Mouse (Mus musculus): Measurements from ENCODE around the gene Gm49354. TPM values are rescaled to one million over a fixed set of nuclear protein-coding genes. Genes with fewer than 3 reads are reported as not detected.

The Gm49354 gene
- total RNA-seq, 1 experiment, result not detected

DNA sequence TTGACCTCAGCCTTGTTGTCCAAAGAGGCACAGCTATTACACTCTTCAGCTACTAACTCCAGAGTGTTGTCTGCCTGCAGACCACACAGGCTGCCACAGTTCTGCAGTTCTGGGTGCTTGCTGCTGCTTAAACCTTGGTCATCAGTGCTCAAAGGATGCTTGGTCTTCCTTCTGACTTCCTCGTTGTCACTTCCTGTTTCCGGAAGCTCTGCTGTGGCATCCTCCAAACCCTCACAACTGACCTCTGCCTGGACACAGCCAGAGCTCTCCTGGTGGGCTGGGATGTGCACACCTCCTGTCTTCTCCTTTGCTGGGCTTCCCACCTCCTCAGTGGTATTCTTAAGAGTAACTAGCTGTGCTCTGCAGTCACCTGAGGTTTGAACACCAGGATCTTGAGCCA, 18.0 kb upstream of the Gm49354 start:
- Histone ChIP-seq H3K4me3 (ENCODE audit: insufficient read depth in 1 of 2, low read depth in 1 of 2, low read length in 2 of 2, poor library complexity in 1 of 2, severe bottlenecking in 1 of 2) (no peak overlapping the region), H3K27ac (ENCODE audit: insufficient read depth, low read depth, low read length, poor library complexity, severe bottlenecking) (no peak overlapping the region), H3K9me3 (ENCODE audit: control insufficient read depth, insufficient read depth, low read depth, low read length) (no peaks in the 10 kb centered on the region), H3K9ac (ENCODE audit: insufficient read depth, low read depth, low read length, poor library complexity, severe bottlenecking) (no peak overlapping the region), H3K36me3 (ENCODE audit: control insufficient read depth, insufficient read depth, low read length, poor library complexity, severe bottlenecking) (peaks cover 50% of the 10 kb centered on the region), H3K4me1 (ENCODE audit: control insufficient read depth in 2 of 2, insufficient read depth in 2 of 2, low read length in 2 of 2, poor library complexity in 1 of 2) (peaks cover 2 to 4% of the 10 kb centered on the region in 2 experiments; a peak in 3 of 4 replicates)
- in situ Hi-C loops (cut with MboI; ENCODE audit: low sequenced_read_pairs in 2 of 2, unreplicated experiment in 2 of 2), result no loop called here
- TF ChIP-seq CHD2 (IDR thresholded peaks at IDR 0.05; ENCODE audit: low read depth, low read length), result no peak
- no peak for TF ChIP-seq HCFC1 (IDR thresholded peaks at IDR 0.05; ENCODE audit: borderline replicate concordance, insufficient read depth, low read length)
- no peak for TF ChIP-seq ZC3H11A (IDR thresholded peaks at IDR 0.05; ENCODE audit: borderline replicate concordance, low read depth, low read length)
- TF ChIP-seq MAFK (IDR thresholded peaks at IDR 0.05; ENCODE audit: insufficient read depth, low read depth, low read length), result no peak
- no peak for TF ChIP-seq ZNF384 (IDR thresholded peaks at IDR 0.05; ENCODE audit: low read depth, low read length)
- DNase-seq (ENCODE audit: low read depth, low spot score), result no peak

DNA sequence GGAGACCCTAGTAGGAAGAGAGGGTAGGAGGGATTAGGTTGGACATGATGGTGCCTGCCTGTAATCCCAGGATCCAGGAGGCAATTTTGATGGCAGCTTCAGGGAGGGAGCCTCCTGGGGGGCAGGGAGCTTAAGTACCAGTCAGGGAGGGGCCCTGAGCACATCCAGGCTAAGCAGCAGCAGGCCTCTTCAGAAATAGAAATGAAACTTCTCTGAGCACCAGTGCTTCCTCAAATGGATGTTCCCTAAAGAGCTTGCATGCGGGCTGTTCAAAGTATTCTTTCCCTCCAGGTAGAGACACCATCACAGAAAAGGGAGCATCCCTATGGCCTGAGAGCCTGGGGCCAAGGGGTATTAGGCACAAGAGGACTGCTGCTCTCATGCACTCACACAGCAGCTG, 16.3 kb upstream of the Gm49354 start:
- no peak overlapping the region for H3K4me3 ChIP-seq (ENCODE audit: insufficient read depth in 1 of 2, low read depth in 1 of 2, low read length in 2 of 2, poor library complexity in 1 of 2, severe bottlenecking in 1 of 2)

DNA sequence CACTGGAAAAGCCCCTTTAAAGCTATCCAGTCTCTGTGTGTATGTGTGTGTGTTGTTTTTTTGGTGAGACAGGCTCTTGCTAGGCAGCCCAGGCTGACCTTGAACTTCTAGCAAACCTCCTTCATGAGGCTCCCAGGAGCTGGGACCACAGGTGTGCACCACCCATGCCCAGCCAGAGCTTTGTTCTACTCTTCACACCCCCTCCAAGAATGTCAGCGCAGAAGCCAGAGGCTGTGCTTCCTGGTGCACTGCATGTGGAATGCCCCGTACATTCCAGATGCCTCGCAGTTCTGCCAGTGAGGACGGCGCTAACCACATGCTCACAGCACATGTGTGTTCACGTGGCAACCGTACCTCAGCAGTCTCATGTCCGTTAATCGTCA, 14.4 kb upstream of the Gm49354 start:
- H3K27ac ChIP-seq (ENCODE audit: insufficient read depth, low read depth, low read length, poor library complexity, severe bottlenecking), result no peak overlapping the region
- no peak for DNase-seq (ENCODE audit: low read depth, low spot score)
- TF ChIP-seq HCFC1 (IDR thresholded peaks at IDR 0.05; ENCODE audit: borderline replicate concordance, insufficient read depth, low read length) (no peak), MAFK (IDR thresholded peaks at IDR 0.05; ENCODE audit: insufficient read depth, low read depth, low read length) (no peak), ZNF384 (IDR thresholded peaks at IDR 0.05; ENCODE audit: low read depth, low read length) (no peak), CHD2 (IDR thresholded peaks at IDR 0.05; ENCODE audit: low read depth, low read length) (no peak), ZC3H11A (IDR thresholded peaks at IDR 0.05; ENCODE audit: borderline replicate concordance, low read depth, low read length) (no peak)
- peaks cover 2 to 4% of the 10 kb centered on the region in 2 experiments; a peak in 3 of 4 replicates for H3K4me1 ChIP-seq (ENCODE audit: control insufficient read depth in 2 of 2, insufficient read depth in 2 of 2, low read length in 2 of 2, poor library complexity in 1 of 2)
- peaks cover 40% of the 10 kb centered on the region for H3K36me3 ChIP-seq (ENCODE audit: control insufficient read depth, insufficient read depth, low read length, poor library complexity, severe bottlenecking)
- no peaks in the 10 kb centered on the region for H3K9me3 ChIP-seq (ENCODE audit: control insufficient read depth, insufficient read depth, low read depth, low read length)
- no peak overlapping the region for H3K4me3 ChIP-seq (ENCODE audit: insufficient read depth in 1 of 2, low read depth in 1 of 2, low read length in 2 of 2, poor library complexity in 1 of 2, severe bottlenecking in 1 of 2)
- in situ Hi-C loops (cut with MboI; ENCODE audit: low sequenced_read_pairs in 2 of 2, unreplicated experiment in 2 of 2), result no loop called here
- no peak overlapping the region for H3K9ac ChIP-seq (ENCODE audit: insufficient read depth, low read depth, low read length, poor library complexity, severe bottlenecking)

More for the DNA sequence above, 16.3 kb upstream of the Gm49354 start:
- no peak for DNase-seq (ENCODE audit: low read depth, low spot score)
- H3K27ac ChIP-seq (ENCODE audit: insufficient read depth, low read depth, low read length, poor library complexity, severe bottlenecking), result no peak overlapping the region
- TF ChIP-seq CHD2 (IDR thresholded peaks at IDR 0.05; ENCODE audit: low read depth, low read length), result no peak
- in situ Hi-C loops (cut with MboI; ENCODE audit: low sequenced_read_pairs in 2 of 2, unreplicated experiment in 2 of 2), result no loop called here
- H3K36me3 ChIP-seq (ENCODE audit: control insufficient read depth, insufficient read depth, low read length, poor library complexity, severe bottlenecking), result peaks cover 43% of the 10 kb centered on the region
- H3K9ac ChIP-seq (ENCODE audit: insufficient read depth, low read depth, low read length, poor library complexity, severe bottlenecking), result no peak overlapping the region
- no peaks in the 10 kb centered on the region for H3K9me3 ChIP-seq (ENCODE audit: control insufficient read depth, insufficient read depth, low read depth, low read length)
- peaks cover 2 to 4% of the 10 kb centered on the region in 2 experiments; a peak in 3 of 4 replicates for H3K4me1 ChIP-seq (ENCODE audit: control insufficient read depth in 2 of 2, insufficient read depth in 2 of 2, low read length in 2 of 2, poor library complexity in 1 of 2)

DNA sequence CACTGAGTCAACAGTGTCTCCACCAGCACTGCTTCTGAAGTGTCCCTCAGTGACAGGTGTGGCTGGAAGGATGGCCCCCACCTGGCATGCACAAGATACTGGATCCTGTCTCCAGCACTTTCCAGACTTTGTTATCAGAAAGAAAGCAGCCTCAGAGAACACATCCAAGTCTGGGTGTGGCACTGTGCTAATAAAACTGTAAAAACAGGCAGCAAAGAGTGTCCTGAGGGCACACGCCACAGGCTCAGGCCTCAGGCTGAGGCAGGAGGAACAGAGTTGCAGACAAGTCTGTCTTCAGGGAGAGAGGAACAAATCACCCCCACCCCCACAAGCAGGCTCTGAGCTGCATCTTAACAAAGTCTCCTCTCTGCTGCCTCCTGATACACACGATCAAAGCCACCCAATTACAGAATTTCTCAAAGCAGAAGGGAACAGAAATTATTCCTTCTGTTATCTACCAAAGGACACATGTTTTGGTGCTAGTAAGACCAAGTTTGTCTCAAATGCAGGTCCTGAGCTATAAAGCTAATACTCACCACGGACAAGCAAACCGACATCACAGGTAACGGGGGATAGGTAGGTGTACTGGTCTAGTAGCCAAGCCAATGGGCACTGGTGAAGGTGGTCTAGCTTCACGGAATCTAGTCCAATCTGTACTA, 13.9 kb upstream of the Gm49354 start:
- in situ Hi-C loops (cut with MboI; ENCODE audit: low sequenced_read_pairs in 2 of 2, unreplicated experiment in 2 of 2), result no loop called here
- TF ChIP-seq ZC3H11A (IDR thresholded peaks at IDR 0.05; ENCODE audit: borderline replicate concordance, low read depth, low read length) (no peak), HCFC1 (IDR thresholded peaks at IDR 0.05; ENCODE audit: borderline replicate concordance, insufficient read depth, low read length) (no peak), CHD2 (IDR thresholded peaks at IDR 0.05; ENCODE audit: low read depth, low read length) (no peak), ZNF384 (IDR thresholded peaks at IDR 0.05; ENCODE audit: low read depth, low read length) (no peak), MAFK (IDR thresholded peaks at IDR 0.05; ENCODE audit: insufficient read depth, low read depth, low read length) (no peak)
- peaks cover 41% of the 10 kb centered on the region for H3K36me3 ChIP-seq (ENCODE audit: control insufficient read depth, insufficient read depth, low read length, poor library complexity, severe bottlenecking)

DNA sequence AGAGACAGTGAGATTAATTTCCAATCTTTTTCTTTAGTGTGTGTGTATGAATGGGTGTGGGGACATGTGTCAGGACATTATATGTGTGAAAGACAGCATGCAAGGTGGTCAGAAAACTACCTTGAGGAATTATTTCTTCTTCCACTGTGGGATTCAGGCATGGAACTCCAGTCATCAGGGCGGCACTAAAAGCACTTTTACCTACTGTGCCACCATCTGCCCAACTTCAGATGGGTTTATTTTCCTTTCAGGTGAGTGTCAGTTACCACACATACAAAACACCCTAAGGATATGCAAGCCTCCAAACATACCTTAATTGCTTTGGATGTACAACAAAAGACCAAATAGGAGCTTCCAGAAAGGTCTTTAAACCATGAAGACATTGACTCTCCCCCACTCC, 12.7 kb upstream of the Gm49354 start:
- peaks cover 34% of the 10 kb centered on the region for H3K36me3 ChIP-seq (ENCODE audit: control insufficient read depth, insufficient read depth, low read length, poor library complexity, severe bottlenecking)
- no peak for DNase-seq (ENCODE audit: low read depth, low spot score)
- in situ Hi-C loops (cut with MboI; ENCODE audit: low sequenced_read_pairs in 2 of 2, unreplicated experiment in 2 of 2), result no loop called here
- no peak overlapping the region for H3K9ac ChIP-seq (ENCODE audit: insufficient read depth, low read depth, low read length, poor library complexity, severe bottlenecking)
- no peak overlapping the region for H3K27ac ChIP-seq (ENCODE audit: insufficient read depth, low read depth, low read length, poor library complexity, severe bottlenecking)
- no peak overlapping the region for H3K4me3 ChIP-seq (ENCODE audit: insufficient read depth in 1 of 2, low read depth in 1 of 2, low read length in 2 of 2, poor library complexity in 1 of 2, severe bottlenecking in 1 of 2)
- H3K9me3 ChIP-seq (ENCODE audit: control insufficient read depth, insufficient read depth, low read depth, low read length), result no peaks in the 10 kb centered on the region
- peaks cover 2 to 4% of the 10 kb centered on the region in 2 experiments; a peak in 3 of 4 replicates for H3K4me1 ChIP-seq (ENCODE audit: control insufficient read depth in 2 of 2, insufficient read depth in 2 of 2, low read length in 2 of 2, poor library complexity in 1 of 2)
- TF ChIP-seq HCFC1 (IDR thresholded peaks at IDR 0.05; ENCODE audit: borderline replicate concordance, insufficient read depth, low read length) (no peak), MAFK (IDR thresholded peaks at IDR 0.05; ENCODE audit: insufficient read depth, low read depth, low read length) (no peak), ZC3H11A (IDR thresholded peaks at IDR 0.05; ENCODE audit: borderline replicate concordance, low read depth, low read length) (no peak)

More for the DNA sequence above, 13.9 kb upstream of the Gm49354 start:
- no peaks in the 10 kb centered on the region for H3K9me3 ChIP-seq (ENCODE audit: control insufficient read depth, insufficient read depth, low read depth, low read length)
- no peak overlapping the region for H3K9ac ChIP-seq (ENCODE audit: insufficient read depth, low read depth, low read length, poor library complexity, severe bottlenecking)
- peaks cover 2 to 4% of the 10 kb centered on the region in 2 experiments; a peak in 3 of 4 replicates for H3K4me1 ChIP-seq (ENCODE audit: control insufficient read depth in 2 of 2, insufficient read depth in 2 of 2, low read length in 2 of 2, poor library complexity in 1 of 2)
- DNase-seq (ENCODE audit: low read depth, low spot score), result no peak
- no peak overlapping the region for H3K27ac ChIP-seq (ENCODE audit: insufficient read depth, low read depth, low read length, poor library complexity, severe bottlenecking)
- no peak overlapping the region for H3K4me3 ChIP-seq (ENCODE audit: insufficient read depth in 1 of 2, low read depth in 1 of 2, low read length in 2 of 2, poor library complexity in 1 of 2, severe bottlenecking in 1 of 2)

Measured in ES-E14 (cell line).